Mouse (Mus musculus) adrenal gland, postnatal 25 days (tissue): Measurements from ENCODE around the gene Gm11060. TPM values are rescaled to one million over a fixed set of nuclear protein-coding genes. Genes with fewer than 3 reads are reported as not detected.

ENCODE experiments used
- DNase-seq: peaks from one replicate; pipeline ENCODE4 v3.0.0; 2021; ENCODE audit warnings: mixed read lengths
- long read RNA-seq: library from polyadenylated mRNA; stranded (forward); transcript quantifications from one replicate; pipeline ENCODE4 v2.0.0, GENCODE M21; 2021
- total RNA-seq: library from RNA; stranded (reverse); gene quantifications from 2 replicates; pipeline ENCODE4 v1.2.3, GENCODE M21; 2021

Gene Gm11060
- total RNA-seq: not detected in 2 replicates
- long read RNA-seq: 0 reads

GRCm38 (mm10) chr2:105091718-105092117, at the start of gene Gm11060:
TSS of gene Gm11060 (plus strand) at chr2:105092018.
- DNase-seq: no peak

DNA sequence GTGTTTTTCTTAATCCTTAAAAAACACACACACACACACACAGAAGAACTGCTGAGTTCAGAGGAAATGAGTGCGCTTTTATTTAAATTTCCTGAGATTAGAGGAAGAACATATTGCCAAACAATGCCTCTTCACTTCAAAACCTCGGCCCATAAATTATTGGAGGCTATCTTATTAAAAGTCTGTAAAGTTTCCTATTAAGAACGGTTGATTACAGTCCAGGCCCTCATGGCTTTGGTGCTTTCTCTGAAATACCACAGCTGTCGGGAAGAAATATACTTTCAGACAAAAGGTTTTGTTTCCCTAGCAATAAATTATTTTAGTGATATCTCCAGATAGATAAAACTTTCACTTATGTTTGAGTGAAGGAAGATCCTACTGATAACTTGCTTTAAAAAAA, 48.7 kb upstream of the Gm11060 start:
- DNase-seq: no peak

GRCm38 (mm10) chr2:105048301-105048700, 43.5 kb upstream of the Gm11060 start:
- DNase-seq: no peak

GRCm38 (mm10) chr2:105055529-105055928, 36.3 kb upstream of the Gm11060 start:
- DNase-seq: no peak

DNA sequence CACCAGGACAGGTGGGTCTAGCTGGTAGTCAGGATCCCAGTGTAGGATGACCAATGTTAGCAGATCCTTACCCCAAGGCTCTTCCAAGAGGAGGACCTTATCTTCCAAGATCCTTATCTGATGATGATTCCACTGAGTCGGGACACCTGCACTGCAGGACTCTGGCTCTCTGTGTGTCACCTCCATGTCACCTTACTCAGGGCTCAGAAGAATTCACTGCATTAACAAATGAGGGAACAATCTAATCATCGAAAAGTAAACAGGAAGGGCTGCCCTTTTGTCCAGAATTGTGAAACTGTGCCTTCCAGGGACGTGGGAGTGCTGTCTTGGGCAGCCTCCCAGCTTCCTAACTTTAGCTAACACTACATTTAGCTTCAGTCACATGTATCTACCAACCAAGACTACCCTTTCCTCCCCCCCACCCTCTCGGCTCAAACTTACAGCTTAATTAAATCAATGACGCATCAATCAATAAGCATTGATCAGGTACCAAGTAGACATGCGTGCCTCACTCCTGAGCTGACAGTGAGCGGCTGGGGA, 33.2 kb upstream of the Gm11060 start:
- DNase-seq: no peak

GRCm38 (mm10) chr2:105062741-105063372, 29.0 kb upstream of the Gm11060 start:
- DNase-seq: no peak

DNA sequence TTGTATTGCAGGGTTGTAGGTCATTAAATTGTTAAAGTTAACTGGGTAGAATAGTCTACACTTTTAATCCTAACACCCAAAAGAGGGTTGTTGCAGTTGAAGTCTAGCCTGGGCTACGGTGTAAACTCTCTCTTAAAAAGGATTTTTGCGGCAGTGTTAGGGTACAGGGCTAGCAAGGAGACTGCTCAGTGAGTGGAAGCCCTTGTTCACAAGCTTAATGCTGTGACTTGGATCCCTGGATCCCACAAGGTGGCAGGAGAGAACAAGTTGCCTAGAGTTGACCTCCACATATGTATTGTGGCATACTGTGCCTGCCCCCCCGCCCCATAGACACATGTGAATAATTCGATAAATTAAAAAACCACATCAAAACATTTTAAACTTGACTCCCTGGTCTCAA, 19.3 kb upstream of the Gm11060 start:
- no peak for DNase-seq

GRCm38 (mm10) chr2:105074196-105074595, 17.6 kb upstream of the Gm11060 start:
- peak; percentile 56 for DNase-seq

DNA sequence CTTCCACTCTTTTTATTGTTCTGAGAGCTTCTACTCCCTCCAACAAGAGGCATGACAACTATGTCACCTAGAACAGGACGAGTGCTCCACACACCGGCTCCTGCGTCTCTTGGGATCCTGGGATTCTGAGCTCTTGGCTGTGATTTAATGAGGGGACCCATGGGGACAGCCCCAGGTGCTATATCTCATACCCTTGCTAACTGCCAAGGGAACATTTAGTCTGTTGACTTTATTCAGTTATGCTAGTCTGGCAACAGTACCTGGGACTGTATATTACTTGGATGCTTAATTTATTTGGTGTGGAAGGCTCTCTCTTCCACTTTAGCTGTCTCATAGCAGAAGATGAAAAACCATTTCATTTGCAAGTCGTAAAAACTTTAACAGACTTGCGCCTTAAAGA, 16.0 kb upstream of the Gm11060 start:
- no peak for DNase-seq

- DNase-seq: no peak
Measured at GRCm38 (mm10) chr2:105077151-105077550, 14.7 kb upstream of the Gm11060 start.

- no peak for DNase-seq
Measured at GRCm38 (mm10) chr2:105082256-105082790, 9.5 kb upstream of the Gm11060 start.

- no peak for DNase-seq
Measured at GRCm38 (mm10) chr2:105084035-105084434, 7.8 kb upstream of the Gm11060 start.

- peak; percentile 13 for DNase-seq
Measured at GRCm38 (mm10) chr2:105086081-105086480, 5.7 kb upstream of the Gm11060 start.

- no peak for DNase-seq
Measured at GRCm38 (mm10) chr2:105088005-105088404, 3.8 kb upstream of the Gm11060 start.

DNA sequence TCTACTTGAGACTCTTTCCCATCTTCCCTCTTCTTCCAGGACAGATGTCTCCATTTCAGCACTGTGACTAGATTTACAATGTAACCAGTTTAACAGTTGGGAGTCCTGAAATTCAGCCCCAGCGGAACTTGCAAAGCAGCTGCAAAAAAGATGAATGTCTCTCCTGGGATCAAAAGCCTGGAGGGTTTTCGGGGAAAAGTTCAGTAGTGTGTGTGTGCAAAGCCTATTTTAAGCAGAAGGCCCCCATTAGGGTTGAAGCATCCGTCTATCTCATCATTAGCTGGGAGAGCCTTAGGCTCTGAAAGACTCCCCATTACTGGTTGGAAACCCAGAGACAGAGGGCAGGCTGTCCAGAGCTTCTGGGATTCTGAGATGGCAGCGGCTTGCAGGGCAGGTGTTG, 2.7 kb upstream of the Gm11060 start:
- no peak for DNase-seq

DNA sequence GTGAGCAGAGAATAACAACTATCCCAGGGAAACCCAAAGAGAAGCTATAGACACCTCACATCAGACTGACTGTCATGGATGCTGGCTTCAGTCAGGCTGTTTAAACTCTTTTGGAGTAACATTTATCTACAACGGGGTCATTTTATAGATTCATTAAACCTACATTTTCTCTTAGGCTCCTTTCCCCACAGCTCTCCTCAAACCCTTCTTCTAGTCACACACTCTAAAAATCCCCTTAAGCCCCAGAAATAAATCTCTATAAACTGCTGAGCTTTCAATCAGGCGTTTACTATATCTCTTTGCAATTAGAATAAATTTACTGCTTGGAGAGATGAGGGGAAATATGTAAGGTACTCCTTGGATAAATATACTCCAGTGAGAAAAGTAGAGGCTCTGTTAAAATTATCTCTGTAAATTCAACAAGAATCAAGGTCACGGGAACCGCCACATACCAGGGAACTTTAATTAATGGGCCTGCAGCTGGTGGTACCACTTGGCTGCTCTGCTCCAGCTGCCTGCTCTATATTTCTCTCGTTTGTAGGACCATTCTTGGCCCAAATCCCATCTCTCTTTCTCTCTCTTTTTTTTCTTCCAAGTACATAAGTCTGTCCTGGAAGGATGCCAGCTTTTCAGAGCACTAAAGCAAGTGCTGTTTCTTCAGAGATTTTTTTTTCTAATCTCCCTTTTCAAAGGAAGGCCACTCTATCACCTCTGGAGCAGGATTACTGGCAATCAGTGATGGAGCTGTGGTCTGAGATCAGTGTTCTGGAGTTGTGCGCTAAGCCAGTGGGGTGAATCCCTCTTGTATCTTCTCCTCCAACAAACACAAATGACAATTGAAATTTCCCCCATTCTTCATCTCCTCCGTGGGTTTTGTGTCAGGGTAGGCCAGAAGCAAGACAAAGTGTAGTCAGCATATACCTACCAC, 2.0 kb upstream of the Gm11060 start:
- DNase-seq: no peak

DNA sequence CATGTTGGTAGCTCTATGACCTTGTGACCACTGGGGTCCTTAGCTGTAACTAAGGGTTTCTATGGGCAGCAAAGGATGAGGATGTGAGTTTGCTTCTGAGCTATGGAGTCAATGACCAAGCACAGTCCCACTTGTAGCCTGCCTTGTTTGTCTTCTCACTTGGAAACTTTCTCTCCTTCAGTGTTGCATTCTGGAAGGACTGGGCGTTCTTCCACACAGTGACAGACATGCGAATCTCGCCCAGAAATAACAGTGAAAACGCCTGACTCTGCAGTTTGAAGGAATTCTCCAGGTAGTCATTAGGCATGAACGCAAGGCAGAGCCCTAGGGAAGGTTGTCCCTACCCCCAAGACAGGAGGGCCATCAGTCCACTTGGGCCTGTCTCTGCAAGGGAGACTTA, 827 bp upstream of the Gm11060 start:
- DNase-seq: no peak

- no peak for DNase-seq
Measured at GRCm38 (mm10) chr2:105097294-105097953, 5.6 kb downstream of the Gm11060 start.

DNA sequence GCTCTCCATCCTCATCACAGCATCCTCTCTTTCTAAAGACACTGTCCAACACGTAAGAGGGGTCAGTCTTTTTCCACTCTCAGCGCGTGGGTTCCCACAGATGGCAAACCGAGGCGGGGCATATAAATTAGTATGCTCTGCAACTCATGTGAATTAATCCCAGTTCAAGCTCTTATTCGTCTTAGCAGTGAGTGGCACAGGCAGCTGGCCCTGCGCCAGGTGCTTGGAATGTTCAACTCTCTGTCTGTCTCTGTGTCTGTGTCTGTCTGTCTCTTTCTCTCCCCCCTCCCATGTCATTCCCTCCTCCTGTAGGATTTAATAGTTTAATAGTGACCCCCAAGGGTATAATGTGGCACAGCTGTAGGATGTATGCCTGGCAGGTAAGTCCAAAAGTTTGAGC, 7.6 kb downstream of the Gm11060 start:
- DNase-seq: peak; percentile 12

GRCm38 (mm10) chr2:105100541-105100940, 8.7 kb downstream of the Gm11060 start:
- no peak for DNase-seq

- DNase-seq: peak; percentile 87
Measured at GRCm38 (mm10) chr2:105108703-105109158, 16.9 kb downstream of the Gm11060 start.

DNA sequence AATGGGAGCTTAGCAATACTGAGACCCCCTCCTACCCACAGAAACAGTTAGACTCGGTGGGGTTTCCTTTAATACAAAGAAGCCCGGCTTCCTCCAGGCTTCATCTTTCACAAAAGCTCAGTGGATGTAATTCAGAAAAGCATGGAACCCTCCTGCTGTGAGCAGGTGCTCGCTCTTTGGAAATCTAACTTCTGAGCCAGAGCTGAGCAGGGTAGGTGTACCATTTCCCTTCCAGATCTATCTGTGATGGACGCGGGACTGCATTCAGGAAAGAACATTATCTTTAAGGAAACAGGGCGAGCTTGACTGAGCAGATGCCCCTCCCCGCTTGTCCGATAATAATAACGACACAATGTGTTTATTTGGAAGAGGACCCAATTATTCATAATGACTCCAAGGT, 22.3 kb downstream of the Gm11060 start:
- DNase-seq: no peak
